Mouse (Mus musculus) ES-Bruce4 (cell line): Measurements from ENCODE around the gene Ankrd33. TPM values are rescaled to one million over a fixed set of nuclear protein-coding genes. Genes with fewer than 3 reads are reported as not detected.

Experiments used
- H3K27ac ChIP-seq: 2 replicates; pipeline ENCODE4 v1.5.1; 2012; ENCODE audit warnings: low read length, inconsistent platforms; ENCODE audit not compliant: insufficient read depth
- H3K27me3 ChIP-seq: 2 replicates; pipeline ENCODE4 v1.6.1; 2012; ENCODE audit warnings: mild to moderate bottlenecking, low read length, inconsistent platforms; ENCODE audit not compliant: control insufficient read depth, poor library complexity, insufficient read depth, severe bottlenecking
- H3K36me3 ChIP-seq: 2 replicates; pipeline ENCODE4 v1.6.1; 2012; ENCODE audit warnings: inconsistent platforms, mild to moderate bottlenecking, low read length, moderate library complexity; ENCODE audit not compliant: control insufficient read depth, poor library complexity, insufficient read depth, severe bottlenecking
- H3K4me1 ChIP-seq: one replicate; pipeline ENCODE4 v1.8.1; 2011; ENCODE audit warnings: low read length; ENCODE audit not compliant: control insufficient read depth, insufficient read depth
- H3K4me3 ChIP-seq: 2 replicates; pipeline ENCODE4 v1.5.1; 2011; ENCODE audit warnings: low read depth, mild to moderate bottlenecking, low read length
- H3K9ac ChIP-seq: 2 replicates; pipeline ENCODE4 v1.6.1; 2012; ENCODE audit warnings: low read depth, mild to moderate bottlenecking, inconsistent platforms; ENCODE audit not compliant: poor library complexity, severe bottlenecking
- H3K9me3 ChIP-seq: replicated peaks from 2 replicates; pipeline ENCODE4 v1.6.1; 2012; ENCODE audit warnings: mild to moderate bottlenecking, low read length, inconsistent platforms; ENCODE audit not compliant: control insufficient read depth, poor library complexity, insufficient read depth, severe bottlenecking
- CTCF ChIP-seq: IDR thresholded peaks from one replicate; pipeline ENCODE4 v1.8.1; 2011; ENCODE audit warnings: low read depth, low read length
- EP300 ChIP-seq: IDR thresholded peaks from 2 replicates; pipeline ENCODE4 v1.6.1; 2011; ENCODE audit warnings: low read depth, low read length; ENCODE audit not compliant: insufficient read depth
- POLR2A ChIP-seq: IDR thresholded peaks from one replicate; pipeline ENCODE4 v1.8.1; 2011; ENCODE audit warnings: low read length; ENCODE audit not compliant: insufficient read depth
- polyA plus RNA-seq: library from polyadenylated mRNA; stranded (reverse); fragments of >200 nt; gene quantifications from 2 replicates; pipeline ENCODE4 v1.2.4, GENCODE M21; 2011; ENCODE audit warnings: low read depth; ENCODE audit not compliant: missing spikeins, insufficient read depth, insufficient read length

The Ankrd33 gene
- polyA plus RNA-seq, 1 experiment = not detected

DNA sequence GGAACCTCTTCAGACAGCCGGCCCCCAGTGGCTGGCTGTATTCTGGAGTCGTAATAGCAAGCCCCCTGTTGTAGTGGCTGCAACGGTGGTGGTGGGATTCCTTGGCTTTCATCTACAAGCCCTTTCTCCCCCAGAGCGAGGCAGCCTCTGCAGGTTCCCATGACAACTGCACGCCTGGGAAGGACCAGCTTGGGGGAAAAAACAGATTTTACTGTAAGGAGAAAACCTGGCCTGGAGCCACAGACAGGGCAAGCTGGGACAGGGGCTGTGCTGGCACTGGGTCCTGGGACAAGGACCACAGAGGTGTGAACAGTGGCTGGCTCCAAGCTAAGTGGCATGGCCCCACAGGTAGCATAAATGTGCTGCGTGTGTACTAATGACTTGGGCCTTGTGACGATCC lies 45.0 kb downstream of the Ankrd33 start:
- H3K27ac ChIP-seq = no peak overlapping the region
- no peaks in the 10 kb centered on the region for H3K9me3 ChIP-seq
- H3K36me3 ChIP-seq = no peaks in the 10 kb centered on the region
- peaks cover 9% of the 10 kb centered on the region for H3K4me1 ChIP-seq
- TF ChIP-seq EP300 (no peak), CTCF (no peak), POLR2A (no peak)
- H3K27me3 ChIP-seq = no peaks in the 10 kb centered on the region
- H3K4me3 ChIP-seq = no peak overlapping the region
- H3K9ac ChIP-seq = no peak overlapping the region

DNA sequence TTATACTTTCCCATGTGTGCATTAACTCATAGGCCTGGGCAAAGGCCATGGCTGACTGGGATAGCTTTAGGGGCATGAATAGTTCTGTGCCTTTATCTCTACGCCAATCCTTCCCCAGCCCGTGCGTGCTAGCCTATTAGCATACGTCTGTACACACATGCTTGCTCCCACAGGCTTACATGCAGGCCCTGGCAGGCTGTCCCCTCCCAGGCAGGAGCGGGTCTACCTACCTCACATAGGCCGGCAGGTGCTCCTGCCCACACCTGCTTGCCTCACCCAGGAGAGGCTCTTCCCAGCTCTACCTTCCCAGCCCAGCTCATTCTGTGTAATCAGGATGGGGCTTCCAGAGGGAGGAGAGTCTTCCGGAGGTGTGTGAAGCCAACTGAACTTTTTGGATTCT lies 46.0 kb downstream of the Ankrd33 start:
- Histone ChIP-seq H3K4me1 (peaks cover 13% of the 10 kb centered on the region), H3K27ac (no peak overlapping the region), H3K36me3 (no peaks in the 10 kb centered on the region), H3K9ac (no peak overlapping the region), H3K4me3 (no peak overlapping the region), H3K27me3 (no peaks in the 10 kb centered on the region), H3K9me3 (no peaks in the 10 kb centered on the region)
- TF ChIP-seq POLR2A (no peak), CTCF (no peak), EP300 (no peak)

DNA sequence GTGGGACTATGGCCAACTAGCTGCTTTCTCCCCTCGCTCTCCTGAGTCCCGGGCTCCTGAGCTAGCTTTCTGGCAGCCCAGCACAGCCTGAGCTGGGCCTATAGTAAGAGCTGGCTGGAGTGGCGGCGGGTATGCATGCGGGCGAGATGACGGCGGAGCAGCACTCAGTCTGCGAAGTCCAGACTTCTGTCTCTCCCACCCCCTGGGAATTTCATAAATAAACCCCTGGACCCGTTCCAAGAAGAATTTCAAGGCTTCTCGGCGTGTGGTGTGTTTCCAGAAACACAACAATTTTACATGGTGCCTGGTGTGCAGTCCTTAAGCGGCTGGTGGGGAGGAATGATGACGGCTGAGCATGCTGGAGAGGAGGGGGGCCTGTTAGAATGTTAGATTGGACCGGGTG lies 47.5 kb downstream of the Ankrd33 start:
- Histone ChIP-seq H3K9ac (peak overlapping the region; percentile 74), H3K4me3 (0 out of 2 replicates have a peak overlapping the region, but pooled peaks have one; percentile 14), H3K4me1 (peaks cover 13% of the 10 kb centered on the region), H3K9me3 (no peaks in the 10 kb centered on the region), H3K27ac (no peak overlapping the region; the same call in 1 of the 2 replicates), H3K36me3 (no peaks in the 10 kb centered on the region), H3K27me3 (no peaks in the 10 kb centered on the region)
- TF ChIP-seq EP300 (no peak), POLR2A (no peak), CTCF (no peak)

DNA sequence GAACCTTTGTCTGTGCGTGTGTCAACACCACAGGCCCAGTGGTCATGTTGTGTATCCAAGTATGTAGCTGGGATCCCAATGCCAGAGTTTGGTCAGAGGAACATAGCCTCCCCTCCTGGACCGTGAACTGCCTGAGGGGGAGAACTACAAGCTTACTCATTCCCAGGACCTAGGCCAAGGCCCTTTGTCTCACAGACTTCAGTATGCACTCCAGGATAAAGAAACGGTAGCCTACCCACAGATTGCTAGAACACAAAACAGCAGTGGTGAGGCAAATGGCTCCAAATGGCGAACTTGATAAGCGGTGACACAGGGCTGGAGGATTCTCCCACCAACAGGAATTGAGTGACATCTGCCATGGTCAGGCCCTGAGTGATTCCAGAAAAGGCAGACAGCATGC lies 48.3 kb downstream of the Ankrd33 start:
- no peak for TF ChIP-seq POLR2A
- no peak for TF ChIP-seq CTCF
- TF ChIP-seq EP300 = no peak
- Histone ChIP-seq H3K9ac (peak overlapping the region; percentile 74), H3K27me3 (no peaks in the 10 kb centered on the region), H3K36me3 (no peaks in the 10 kb centered on the region), H3K4me1 (peaks cover 13% of the 10 kb centered on the region), H3K27ac (peak overlapping the region; percentile 92), H3K4me3 (peak overlapping the region; percentile 33), H3K9me3 (no peaks in the 10 kb centered on the region)

DNA sequence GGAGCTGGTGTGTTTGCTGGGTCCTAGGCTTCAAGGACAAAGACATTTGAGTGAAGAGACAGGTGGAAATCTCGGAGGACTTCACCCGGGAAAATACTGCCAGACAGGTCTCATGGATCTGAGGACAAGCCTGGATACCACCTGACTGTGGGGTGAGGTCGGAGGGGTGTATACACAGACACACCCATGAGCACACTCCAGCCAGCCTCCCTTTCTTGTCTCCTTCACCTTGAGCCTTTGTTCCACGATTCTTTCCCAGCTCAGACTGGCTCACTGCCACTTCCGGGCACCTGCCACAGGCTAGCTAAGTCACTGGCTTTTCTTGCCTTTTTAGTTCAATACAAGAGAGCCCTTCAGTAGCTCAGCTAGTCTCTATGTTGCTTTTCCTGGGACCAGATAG lies 48.7 kb downstream of the Ankrd33 start:
- Histone ChIP-seq H3K4me3 (peak overlapping the region; percentile 33), H3K36me3 (no peaks in the 10 kb centered on the region), H3K9me3 (no peaks in the 10 kb centered on the region), H3K9ac (peak overlapping the region; percentile 74), H3K27ac (peak overlapping the region; percentile 92), H3K27me3 (no peaks in the 10 kb centered on the region), H3K4me1 (peaks cover 13% of the 10 kb centered on the region)
- TF ChIP-seq POLR2A (no peak), EP300 (peak; percentile 94), CTCF (no peak)

DNA sequence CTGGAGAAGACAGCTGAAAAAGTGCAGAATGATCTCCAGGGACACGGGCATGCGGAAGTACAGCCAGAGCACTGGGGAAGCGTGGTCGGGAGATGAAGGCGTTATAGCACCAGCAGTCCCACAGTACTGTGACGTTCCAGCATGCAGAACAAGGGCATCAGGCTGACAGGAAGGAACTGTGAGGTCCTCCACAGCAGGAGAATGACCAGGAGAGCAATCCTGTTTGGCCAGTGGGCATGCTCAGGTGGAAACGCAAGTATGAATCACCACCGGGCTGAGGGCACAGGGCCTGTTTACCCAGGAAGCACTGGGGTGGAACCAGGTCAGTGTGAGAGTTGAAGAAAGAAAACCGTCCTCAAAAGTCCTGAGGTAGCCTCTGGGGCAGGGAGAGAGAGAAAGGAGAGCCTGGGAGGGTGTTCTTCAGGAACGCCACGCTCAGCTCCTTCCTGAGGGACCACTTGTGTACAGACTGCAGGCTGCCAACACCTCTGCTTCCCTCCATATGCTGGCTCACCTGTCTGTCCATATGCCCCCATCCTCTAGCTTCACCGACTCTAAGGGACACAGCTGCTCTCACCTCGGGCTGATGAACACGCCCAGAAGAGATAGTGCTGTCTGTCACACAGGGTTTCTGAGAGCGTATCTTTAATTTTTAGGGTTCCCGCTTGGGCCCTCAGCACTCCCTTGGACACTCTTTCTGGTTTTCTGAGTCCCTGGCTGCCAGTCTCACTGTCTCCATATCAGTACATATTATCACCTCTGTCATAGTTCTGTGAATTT lies 50.3 kb downstream of the Ankrd33 start:
- Histone ChIP-seq H3K4me3 (no peak overlapping the region), H3K27me3 (no peaks in the 10 kb centered on the region), H3K9me3 (no peaks in the 10 kb centered on the region), H3K27ac (no peak overlapping the region), H3K9ac (no peak overlapping the region), H3K4me1 (peaks cover 13% of the 10 kb centered on the region), H3K36me3 (no peaks in the 10 kb centered on the region)
- TF ChIP-seq POLR2A (no peak), CTCF (no peak), EP300 (no peak)
